Mouse (Mus musculus) neutrophil, adult 83 days (primary cell): ENCODE data around the gene Gabra3. TPM values are rescaled to one million over a fixed set of nuclear protein-coding genes. Genes with fewer than 3 reads are reported as not detected.

Source experiments
- total RNA-seq, 2 experiments: library from RNA; stranded (reverse); gene quantifications; one replicate each; pipeline ENCODE4 v1.2.4; 2023

Gabra3 gene
- total RNA-seq, result not detected

GRCm38 (mm10) chrX:72656230-72656898, at the start of gene Gabra3:
Gene Gabra3, minus strand, starts transcription at chrX:72656848.

DNA sequence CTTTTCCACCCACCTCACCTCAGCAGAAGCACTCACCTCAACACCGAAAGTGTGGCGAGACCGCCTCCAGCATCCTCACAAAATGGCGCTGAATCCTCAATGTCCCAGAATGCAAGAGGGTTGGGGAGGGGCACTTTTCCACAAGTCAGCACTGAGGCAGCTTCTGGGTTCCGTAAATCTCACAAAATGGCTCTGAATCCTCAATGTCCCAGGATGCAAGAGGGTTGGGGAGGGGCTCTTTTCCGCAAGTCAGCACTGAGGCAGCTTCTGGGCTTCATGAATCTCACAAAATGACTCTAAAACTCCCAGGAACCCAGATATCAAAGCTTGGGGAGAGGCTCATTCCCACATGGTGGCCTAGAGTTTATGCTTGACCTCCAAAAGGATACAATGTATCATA, 269.9 kb downstream of the Gabra3 start, which contains the start of gene Magea10:
Gene Magea10 (minus strand): TSS at position 101 of the 400 bp plus-strand sequence.

Other genes starting within 250 kb of the Gabra3 start
- not detected for gene Gabrq, start 168.3 kb upstream of the Gabra3 start, total RNA-seq